Mouse (Mus musculus) lung, adult 2 months (tissue): ENCODE measurements around the gene Ntm.

Experiments
- CTCF ChIP-seq: fragments of 200-500 bp; IDR thresholded peaks from 2 replicates; pipeline ENCODE4 v1.5.1; 2011; ENCODE audit warnings: mild to moderate bottlenecking, low read length, control low read depth; ENCODE audit not compliant: insufficient read depth
- POLR2A ChIP-seq: fragments of 200-500 bp; IDR thresholded peaks from 2 replicates; pipeline ENCODE4 v1.6.1; 2011; ENCODE audit warnings: low read depth, mild to moderate bottlenecking, control low read depth, low read length, borderline replicate concordance; ENCODE audit errors: extremely low read depth

- TF ChIP-seq POLR2A = no peak
- TF ChIP-seq CTCF = no peak
These were observed 384.7 kb downstream of the Ntm start for GRCm38 (mm10) chr9:29578226-29578625.
